Mouse (Mus musculus): ENCODE measurements around the gene Wfdc1. TPM values are rescaled to one million over a fixed set of nuclear protein-coding genes. Genes with fewer than 3 reads are reported as not detected.
A peak's percentile ranks its signal among the peaks of the same experiment; 100 is the strongest.

The Wfdc1 gene
- polyA plus RNA-seq, 1 experiment from 2014 or later, result 7.5 TPM

DNA sequence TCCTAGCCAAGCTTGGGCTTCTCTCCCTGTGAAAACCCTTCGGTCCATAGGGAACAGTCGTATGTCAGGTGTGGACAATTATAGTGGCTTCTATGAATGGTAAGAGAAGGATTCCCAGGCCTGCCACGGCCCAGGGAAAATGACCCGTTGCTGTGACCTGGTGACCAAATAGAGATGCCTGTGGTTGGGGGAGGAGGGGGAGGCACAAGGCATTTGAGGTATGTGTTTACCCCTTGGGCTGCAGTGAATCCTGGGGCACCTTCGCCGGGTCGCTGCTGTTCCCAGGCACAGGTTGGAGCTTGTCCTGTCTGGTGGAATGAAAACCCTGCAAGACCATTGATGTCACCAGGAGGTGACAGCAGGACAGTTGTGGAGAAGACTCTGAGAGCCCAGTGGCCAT is 28.5 kb downstream of the Wfdc1 start:
- no peaks in the 10 kb centered on the region for H3K4me1 ChIP-seq (ENCODE audit: control insufficient read depth, insufficient read depth, low read length)
- ATAC-seq (replicated peaks; ENCODE audit: extremely low read depth, insufficient read depth, low FRiP score), result no peak

DNA sequence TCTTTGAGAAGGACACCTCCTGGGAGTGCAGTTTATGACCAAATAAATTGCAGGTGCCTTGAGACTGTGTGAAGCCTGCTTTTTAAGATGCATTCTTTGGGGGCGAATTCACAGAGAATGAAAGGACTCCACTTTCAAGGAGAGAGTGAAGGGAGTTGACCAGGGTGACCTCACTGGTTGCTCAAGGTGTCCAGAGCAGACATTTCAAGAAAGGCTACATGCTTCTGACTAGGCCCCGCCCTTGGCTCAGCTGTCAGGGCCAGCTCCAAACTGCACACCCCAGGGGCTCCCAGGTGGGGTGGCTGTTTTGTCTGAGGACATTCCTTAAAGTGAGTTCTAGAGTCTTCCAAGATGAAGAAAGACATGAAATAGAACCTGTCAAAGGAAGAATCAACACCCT is 31.0 kb downstream of the Wfdc1 start:
- Histone ChIP-seq H3K9me3 (replicated peaks; ENCODE audit: control insufficient read depth, low read length) (no peaks in the 10 kb centered on the region), H3K4me3 (ENCODE audit: low read length) (no peak overlapping the region), H3K4me2 (ENCODE audit: low read depth, low read length) (no peak overlapping the region), H3K27ac (ENCODE audit: low read length) (no peak overlapping the region), H3K4me1 (ENCODE audit: control insufficient read depth, insufficient read depth, low read length) (no peaks in the 10 kb centered on the region), H3K27me3 (ENCODE audit: control insufficient read depth, insufficient read depth, low read length) (peaks cover 48% of the 10 kb centered on the region), H3K36me3 (ENCODE audit: control insufficient read depth, insufficient read depth) (no peaks in the 10 kb centered on the region), H3K9ac (ENCODE audit: low read length) (no peak overlapping the region)
- WGBS, result 79% methylated on average over 2 of the region's 2 CpGs
- no peak for ATAC-seq (replicated peaks; ENCODE audit: extremely low read depth, insufficient read depth, low FRiP score)

More for the DNA sequence above, 28.5 kb downstream of the Wfdc1 start:
- no peaks in the 10 kb centered on the region for H3K9me3 ChIP-seq (replicated peaks; ENCODE audit: control insufficient read depth, low read length)
- H3K36me3 ChIP-seq (ENCODE audit: control insufficient read depth, insufficient read depth), result no peaks in the 10 kb centered on the region
- H3K27me3 ChIP-seq (ENCODE audit: control insufficient read depth, insufficient read depth, low read length), result peaks cover 29% of the 10 kb centered on the region
- H3K4me2 ChIP-seq (ENCODE audit: low read depth, low read length), result no peak overlapping the region
- H3K9ac ChIP-seq (ENCODE audit: low read length), result no peak overlapping the region
- H3K27ac ChIP-seq (ENCODE audit: low read length), result no peak overlapping the region
- H3K4me3 ChIP-seq (ENCODE audit: low read length), result no peak overlapping the region
- 69% methylated on average over 7 of the region's 7 CpGs for WGBS

DNA sequence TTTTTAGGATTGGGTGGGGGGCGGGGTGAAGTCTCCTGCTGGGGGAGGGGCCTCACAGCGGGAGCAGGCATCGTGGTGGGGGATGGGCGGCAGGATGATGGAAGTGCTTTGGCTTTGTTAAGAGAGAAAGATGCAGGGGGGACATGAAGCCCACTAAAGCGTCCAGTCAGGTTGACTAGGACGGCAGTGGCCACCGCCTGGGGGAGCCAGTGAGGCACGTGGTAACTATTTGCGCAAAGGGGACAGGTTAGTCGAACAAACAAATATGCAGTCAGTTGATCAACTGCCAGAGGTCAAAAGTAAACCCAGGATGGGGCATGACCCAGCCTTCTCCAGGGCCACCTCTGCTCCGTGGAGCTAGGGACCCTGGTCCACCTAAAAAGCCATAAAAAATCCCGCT is 32.8 kb downstream of the Wfdc1 start:
- no peak overlapping the region for H3K27ac ChIP-seq (ENCODE audit: low read length)
- H3K4me3 ChIP-seq (ENCODE audit: low read length), result no peak overlapping the region
- peaks cover 2% of the 10 kb centered on the region; the same call in 1 of the 2 replicates for H3K4me1 ChIP-seq (ENCODE audit: control insufficient read depth, insufficient read depth, low read length)
- H3K27me3 ChIP-seq (ENCODE audit: control insufficient read depth, insufficient read depth, low read length), result peaks cover 47% of the 10 kb centered on the region
- WGBS, result 2% methylated on average over 12 of the region's 12 CpGs
- H3K9me3 ChIP-seq (replicated peaks; ENCODE audit: control insufficient read depth, low read length), result no peaks in the 10 kb centered on the region
- no peak for ATAC-seq (replicated peaks; ENCODE audit: extremely low read depth, insufficient read depth, low FRiP score)
- no peak overlapping the region for H3K9ac ChIP-seq (ENCODE audit: low read length)
- no peaks in the 10 kb centered on the region for H3K36me3 ChIP-seq (ENCODE audit: control insufficient read depth, insufficient read depth)
- H3K4me2 ChIP-seq (ENCODE audit: low read depth, low read length), result peak overlapping the region; percentile 14; the same call in 1 of the 2 replicates

- Histone ChIP-seq H3K27ac (ENCODE audit: low read length) (no peak within 1 kb of the TSS), H3K4me3 (ENCODE audit: low read length) (no peak within 1 kb of the TSS), H3K36me3 (ENCODE audit: control insufficient read depth, insufficient read depth) (no peaks in the 10 kb centered on the region), H3K4me1 (ENCODE audit: control insufficient read depth, insufficient read depth, low read length) (peaks cover 2% of the 10 kb centered on the region; the same call in 1 of the 2 replicates), H3K9me3 (replicated peaks; ENCODE audit: control insufficient read depth, low read length) (no peaks in the 10 kb centered on the region), H3K4me2 (ENCODE audit: low read depth, low read length) (peak within 1 kb of the TSS; percentile 14; the same call in 1 of the 2 replicates), H3K9ac (ENCODE audit: low read length) (no peak within 1 kb of the TSS), H3K27me3 (ENCODE audit: control insufficient read depth, insufficient read depth, low read length) (peaks cover 47% of the 10 kb centered on the region)
- WGBS, result 8% methylated on average over 26 of the region's 26 CpGs
- 0 out of 2 replicates have a peak, but pooled peaks have one; percentile 51 for ATAC-seq (replicated peaks; ENCODE audit: extremely low read depth, insufficient read depth, low FRiP score)
Measured at GRCm38 (mm10) chr8:119699549-119700134, 33.5 kb downstream of the Wfdc1 start, which contains the start of gene Atp2c2. Gene Atp2c2, plus strand, starts transcription at chr8:119700009.

- H3K9me3 ChIP-seq (replicated peaks; ENCODE audit: control insufficient read depth, low read length), result no peaks in the 10 kb centered on the region
- 22% methylated on average over 7 of the region's 7 CpGs for WGBS
- H3K4me2 ChIP-seq (ENCODE audit: low read depth, low read length), result no peak overlapping the region
- H3K36me3 ChIP-seq (ENCODE audit: control insufficient read depth, insufficient read depth), result no peaks in the 10 kb centered on the region
- H3K4me1 ChIP-seq (ENCODE audit: control insufficient read depth, insufficient read depth, low read length), result peaks cover 2% of the 10 kb centered on the region; the same call in 1 of the 2 replicates
- no peak overlapping the region for H3K27ac ChIP-seq (ENCODE audit: low read length)
- H3K4me3 ChIP-seq (ENCODE audit: low read length), result no peak overlapping the region
- peaks cover 36% of the 10 kb centered on the region for H3K27me3 ChIP-seq (ENCODE audit: control insufficient read depth, insufficient read depth, low read length)
- no peak for ATAC-seq (replicated peaks; ENCODE audit: extremely low read depth, insufficient read depth, low FRiP score)
- H3K9ac ChIP-seq (ENCODE audit: low read length), result no peak overlapping the region
Measured at GRCm38 (mm10) chr8:119702965-119703364, 36.8 kb downstream of the Wfdc1 start.

GRCm38 (mm10) chr8:119707146-119707545 is 41.0 kb downstream of the Wfdc1 start:
- no peak overlapping the region for H3K27ac ChIP-seq (ENCODE audit: low read length)
- no peaks in the 10 kb centered on the region for H3K9me3 ChIP-seq (replicated peaks; ENCODE audit: control insufficient read depth, low read length)
- H3K4me1 ChIP-seq (ENCODE audit: control insufficient read depth, insufficient read depth, low read length), result peaks cover 2% of the 10 kb centered on the region; the same call in 1 of the 2 replicates
- H3K4me2 ChIP-seq (ENCODE audit: low read depth, low read length), result no peak overlapping the region
- no peak overlapping the region for H3K4me3 ChIP-seq (ENCODE audit: low read length)
- 87% methylated on average over 9 of the region's 9 CpGs for WGBS
- no peaks in the 10 kb centered on the region for H3K36me3 ChIP-seq (ENCODE audit: control insufficient read depth, insufficient read depth)
- peaks cover 6% of the 10 kb centered on the region for H3K27me3 ChIP-seq (ENCODE audit: control insufficient read depth, insufficient read depth, low read length)
- no peak overlapping the region for H3K9ac ChIP-seq (ENCODE audit: low read length)
- no peak for ATAC-seq (replicated peaks; ENCODE audit: extremely low read depth, insufficient read depth, low FRiP score)

DNA sequence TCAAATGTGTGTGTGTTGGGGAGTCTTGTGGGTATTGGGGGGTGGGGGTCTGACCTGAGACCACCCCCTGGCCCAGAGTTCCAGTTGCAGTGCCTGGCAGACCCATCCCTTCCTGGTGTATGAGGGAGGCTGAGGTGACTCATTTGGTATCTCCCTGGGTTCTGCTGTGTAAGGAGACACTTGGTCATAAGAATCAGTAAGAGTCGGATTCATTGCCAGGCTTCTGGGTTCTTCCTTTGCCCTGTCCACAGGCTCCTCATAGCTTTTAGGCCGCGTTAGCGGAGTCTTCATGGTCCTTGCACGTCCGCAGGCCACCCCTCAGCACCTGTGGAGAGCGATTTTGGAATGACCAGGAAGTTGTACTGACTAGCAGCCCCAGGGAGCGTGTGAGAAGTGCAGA is 42.3 kb downstream of the Wfdc1 start:
- no peak overlapping the region for H3K27ac ChIP-seq (ENCODE audit: low read length)
- H3K4me2 ChIP-seq (ENCODE audit: low read depth, low read length), result no peak overlapping the region
- H3K9ac ChIP-seq (ENCODE audit: low read length), result no peak overlapping the region
- ATAC-seq (replicated peaks; ENCODE audit: extremely low read depth, insufficient read depth, low FRiP score), result no peak
- H3K4me1 ChIP-seq (ENCODE audit: control insufficient read depth, insufficient read depth, low read length), result no peaks in the 10 kb centered on the region; the same call in 1 of the 2 replicates
- H3K36me3 ChIP-seq (ENCODE audit: control insufficient read depth, insufficient read depth), result no peaks in the 10 kb centered on the region
- WGBS, result 84% methylated on average over 8 of the region's 8 CpGs
- peaks cover 4% of the 10 kb centered on the region; the same call in 1 of the 2 replicates for H3K27me3 ChIP-seq (ENCODE audit: control insufficient read depth, insufficient read depth, low read length)
- no peak overlapping the region for H3K4me3 ChIP-seq (ENCODE audit: low read length)
- H3K9me3 ChIP-seq (replicated peaks; ENCODE audit: control insufficient read depth, low read length), result no peaks in the 10 kb centered on the region

DNA sequence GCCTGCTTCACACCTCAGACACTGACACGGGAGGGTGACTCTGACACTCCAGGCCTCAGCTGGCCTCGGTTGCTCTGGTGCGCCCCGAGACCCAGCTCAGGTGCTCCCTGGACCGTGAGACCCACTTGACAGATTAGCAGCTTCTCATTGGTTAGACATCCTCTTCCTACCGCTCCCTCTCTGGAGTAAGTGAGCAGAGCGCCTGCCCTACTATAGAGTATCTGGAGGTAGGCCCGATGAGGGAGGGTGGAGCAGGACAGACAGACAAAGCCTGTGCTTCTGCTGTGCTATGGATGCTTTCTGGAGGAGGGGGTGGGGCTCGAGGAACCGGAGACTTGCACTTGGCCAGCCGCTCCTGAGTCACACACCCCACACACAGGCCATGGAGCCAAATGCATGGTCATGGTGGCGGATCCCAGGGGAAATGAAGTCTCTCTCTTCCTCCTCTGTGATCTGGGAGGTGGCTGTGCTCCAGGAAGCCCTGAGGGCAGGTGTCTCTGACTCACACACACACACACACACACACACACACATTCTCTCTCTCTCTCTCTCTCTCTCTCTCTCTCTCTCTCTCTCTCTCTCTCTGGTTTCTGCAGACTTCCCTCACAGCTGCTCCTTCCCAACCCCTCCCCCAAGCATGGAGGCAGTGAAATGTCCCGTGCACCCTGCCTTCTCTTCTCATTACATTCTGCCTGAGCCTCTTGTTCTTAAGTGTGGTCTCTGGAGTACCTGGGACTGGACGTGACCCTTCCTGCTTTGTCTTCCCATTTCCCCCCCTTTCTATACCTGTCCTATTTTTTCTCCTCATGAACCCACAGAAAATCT is 42.9 kb downstream of the Wfdc1 start:
- Histone ChIP-seq H3K36me3 (ENCODE audit: control insufficient read depth, insufficient read depth) (no peaks in the 10 kb centered on the region), H3K27me3 (ENCODE audit: control insufficient read depth, insufficient read depth, low read length) (peaks cover 4% of the 10 kb centered on the region; the same call in 1 of the 2 replicates), H3K4me2 (ENCODE audit: low read depth, low read length) (no peak overlapping the region), H3K27ac (ENCODE audit: low read length) (no peak overlapping the region), H3K4me1 (ENCODE audit: control insufficient read depth, insufficient read depth, low read length) (no peaks in the 10 kb centered on the region; the same call in 1 of the 2 replicates), H3K4me3 (ENCODE audit: low read length) (no peak overlapping the region), H3K9ac (ENCODE audit: low read length) (no peak overlapping the region), H3K9me3 (replicated peaks; ENCODE audit: control insufficient read depth, low read length) (no peaks in the 10 kb centered on the region)
- 58% methylated on average over 14 of the region's 14 CpGs for WGBS
- no peak for ATAC-seq (replicated peaks; ENCODE audit: extremely low read depth, insufficient read depth, low FRiP score)

DNA sequence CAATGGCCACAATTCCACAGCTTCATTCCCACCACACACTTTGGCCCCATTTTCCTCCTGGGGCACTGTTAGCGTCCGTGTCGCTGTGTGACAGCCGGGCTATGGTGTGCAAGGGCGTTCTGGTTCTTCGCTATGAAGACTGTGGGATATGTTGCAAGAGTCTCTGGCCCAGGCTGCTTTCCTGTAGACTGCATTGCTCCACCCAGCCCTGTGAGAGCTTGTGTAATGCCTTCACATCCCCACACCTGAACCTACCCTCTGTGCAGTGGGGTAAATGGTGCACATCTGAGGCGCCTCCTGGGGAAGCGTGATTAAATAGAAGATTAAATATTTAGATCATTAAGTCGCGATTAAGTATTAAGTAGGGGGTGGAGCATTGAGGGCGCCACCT is 43.5 kb downstream of the Wfdc1 start:
- Histone ChIP-seq H3K4me3 (ENCODE audit: low read length) (no peak overlapping the region), H3K27ac (ENCODE audit: low read length) (no peak overlapping the region), H3K36me3 (ENCODE audit: control insufficient read depth, insufficient read depth) (no peaks in the 10 kb centered on the region), H3K27me3 (ENCODE audit: control insufficient read depth, insufficient read depth, low read length) (peaks cover 4% of the 10 kb centered on the region; the same call in 1 of the 2 replicates), H3K9me3 (replicated peaks; ENCODE audit: control insufficient read depth, low read length) (no peaks in the 10 kb centered on the region), H3K9ac (ENCODE audit: low read length) (no peak overlapping the region), H3K4me1 (ENCODE audit: control insufficient read depth, insufficient read depth, low read length) (no peaks in the 10 kb centered on the region; the same call in 1 of the 2 replicates), H3K4me2 (ENCODE audit: low read depth, low read length) (no peak overlapping the region)
- WGBS, result 74% methylated on average over 11 of the region's 11 CpGs
- ATAC-seq (replicated peaks; ENCODE audit: extremely low read depth, insufficient read depth, low FRiP score), result no peak
